Mouse (Mus musculus): ENCODE results near the gene Iqgap2.

Gene Iqgap2

GRCm38 (mm10) chr13:95829431-95830171 is 62.1 kb downstream of the Iqgap2 start:
- DNase-seq (ENCODE audit: low spot score): no peak

DNA sequence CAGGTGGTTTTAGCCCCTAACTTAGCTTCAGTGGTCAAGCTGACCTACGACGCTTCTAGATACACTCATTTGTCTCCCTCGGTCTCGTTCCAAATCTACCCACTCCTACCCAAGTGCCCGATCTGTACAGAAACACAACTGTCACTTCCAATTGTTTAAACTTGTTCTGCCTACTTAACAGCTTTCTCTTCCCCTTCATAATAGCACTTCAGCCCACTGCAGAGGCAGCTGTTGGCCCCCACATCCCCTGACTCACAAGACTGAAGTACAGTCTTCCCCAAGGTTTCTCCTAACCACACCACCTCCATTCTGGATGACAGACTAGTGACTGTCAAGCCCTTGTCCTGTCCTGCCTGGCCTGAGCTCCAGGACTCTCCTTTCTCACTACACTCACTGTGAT is 63.1 kb downstream of the Iqgap2 start:
- no peak for DNase-seq (ENCODE audit: low spot score)

DNA sequence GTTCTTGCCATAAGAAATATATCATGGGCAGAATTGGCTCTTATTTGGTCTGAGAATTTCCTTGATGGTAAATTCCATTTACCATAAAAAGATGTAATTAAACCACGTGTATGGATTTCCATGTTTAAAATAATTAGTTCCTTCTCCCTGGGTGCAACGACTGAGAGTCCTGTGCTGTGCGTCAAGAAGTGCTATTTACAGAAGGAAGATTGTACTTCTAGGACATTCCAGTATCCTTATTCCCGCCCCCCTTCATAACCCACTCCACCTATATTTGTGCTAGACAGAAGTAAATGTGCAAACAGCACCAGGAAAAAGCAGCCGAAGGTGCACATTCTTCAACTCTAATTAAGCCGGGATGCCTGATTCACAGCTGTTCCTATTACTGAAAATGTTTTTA is 65.5 kb downstream of the Iqgap2 start:
- no peak for DNase-seq (ENCODE audit: low spot score)

DNA sequence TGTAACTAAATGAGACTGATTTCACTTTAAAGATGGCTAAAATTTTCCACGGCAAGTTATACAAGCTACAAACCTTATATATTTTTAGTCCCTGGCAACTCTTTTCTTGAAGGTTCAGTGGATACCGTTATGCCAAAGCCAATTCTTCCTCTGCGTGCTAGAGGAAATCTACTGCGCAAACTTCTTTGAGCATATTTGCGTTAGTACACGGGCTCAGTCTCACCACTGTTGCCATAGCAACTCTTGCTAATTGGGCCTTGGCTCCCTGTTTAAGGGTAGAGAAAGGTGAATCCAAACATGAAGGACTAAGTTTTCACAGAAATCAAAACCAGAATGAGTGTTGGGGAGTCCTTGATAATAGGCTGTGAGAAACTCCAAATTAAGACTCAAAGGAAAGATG is 68.8 kb downstream of the Iqgap2 start:
- no peak for DNase-seq (ENCODE audit: low spot score)

DNA sequence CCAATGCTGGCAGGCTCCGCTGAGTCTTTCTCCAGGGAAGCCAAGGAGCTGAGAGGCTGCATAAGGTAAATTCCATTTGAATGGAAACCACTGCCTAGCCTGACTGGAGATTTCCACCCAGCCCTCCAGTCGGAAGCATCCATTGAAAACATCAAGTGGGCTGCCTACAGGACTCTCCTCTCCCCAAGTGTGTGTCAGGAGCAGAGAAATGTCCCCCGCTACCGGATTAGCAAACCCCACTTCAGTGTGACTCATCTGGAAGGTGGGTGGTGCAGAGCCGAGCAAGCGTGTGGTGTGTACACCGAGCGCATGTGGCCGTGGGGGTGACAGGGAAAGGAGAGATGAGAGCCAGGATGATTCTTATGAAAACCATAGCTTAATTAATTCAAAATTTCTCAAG is 71.7 kb downstream of the Iqgap2 start:
- DNase-seq (ENCODE audit: low spot score): peak; percentile 73

- no peak for DNase-seq (ENCODE audit: low spot score)
These were observed 72.8 kb downstream of the Iqgap2 start for GRCm38 (mm10) chr13:95818941-95819340.

- DNase-seq (ENCODE audit: low spot score): no peak
These were observed 78.1 kb downstream of the Iqgap2 start for GRCm38 (mm10) chr13:95813643-95814042.

- DNase-seq (ENCODE audit: low spot score): peak; percentile 48
These were observed 80.9 kb downstream of the Iqgap2 start for GRCm38 (mm10) chr13:95810796-95811195.

DNA sequence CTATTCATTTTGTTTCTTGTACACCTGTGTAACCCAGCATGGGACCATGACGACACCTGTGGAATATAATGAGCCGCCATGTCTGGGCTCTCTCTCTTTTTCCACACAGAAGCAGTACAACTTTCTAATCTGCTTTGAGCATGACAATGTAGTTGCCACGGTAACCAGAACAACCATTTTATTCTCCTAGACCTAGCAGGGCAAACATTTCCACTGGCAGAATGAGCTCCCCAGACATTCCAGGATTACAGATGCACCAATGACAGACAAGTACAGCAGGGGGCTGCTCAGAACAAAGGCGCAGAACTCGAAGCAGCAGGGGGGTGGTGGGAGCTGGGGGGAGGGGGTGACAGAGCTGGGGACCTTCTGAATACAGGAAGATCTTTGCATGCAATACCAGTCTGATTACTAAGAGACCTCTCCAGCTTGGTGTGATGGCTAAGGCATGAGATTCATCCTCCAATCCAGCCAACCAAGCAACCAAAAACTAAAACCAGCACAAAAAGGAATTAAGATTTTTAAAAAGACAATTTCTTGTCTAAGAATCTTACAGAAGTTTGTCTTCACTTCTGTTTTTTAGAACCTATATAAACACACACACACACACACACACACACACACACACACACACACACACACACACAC is 84.5 kb downstream of the Iqgap2 start:
- no peak for DNase-seq (ENCODE audit: low spot score)

- DNase-seq (ENCODE audit: low spot score): no peak
These were observed 86.1 kb downstream of the Iqgap2 start for GRCm38 (mm10) chr13:95805469-95806166.

DNA sequence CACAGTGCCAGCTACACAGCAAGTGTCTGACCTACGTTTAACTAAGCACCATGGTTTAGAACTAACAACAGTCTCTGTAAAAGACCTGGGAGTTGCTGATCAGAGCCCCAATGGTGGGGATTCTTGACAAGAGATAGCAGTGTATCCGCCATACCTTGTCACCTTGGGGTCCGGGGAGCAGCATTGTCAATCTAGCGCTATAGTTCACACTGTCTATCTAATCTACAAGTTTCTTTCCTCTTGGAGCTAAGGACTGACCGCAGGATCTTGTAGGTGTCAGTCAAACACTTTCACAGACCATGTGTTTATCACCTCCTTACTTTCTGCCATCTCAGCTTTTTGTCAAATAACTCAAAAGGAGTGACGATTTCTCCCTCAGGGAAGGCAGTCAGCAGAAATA is 87.6 kb downstream of the Iqgap2 start:
- DNase-seq (ENCODE audit: low spot score): no peak

DNA sequence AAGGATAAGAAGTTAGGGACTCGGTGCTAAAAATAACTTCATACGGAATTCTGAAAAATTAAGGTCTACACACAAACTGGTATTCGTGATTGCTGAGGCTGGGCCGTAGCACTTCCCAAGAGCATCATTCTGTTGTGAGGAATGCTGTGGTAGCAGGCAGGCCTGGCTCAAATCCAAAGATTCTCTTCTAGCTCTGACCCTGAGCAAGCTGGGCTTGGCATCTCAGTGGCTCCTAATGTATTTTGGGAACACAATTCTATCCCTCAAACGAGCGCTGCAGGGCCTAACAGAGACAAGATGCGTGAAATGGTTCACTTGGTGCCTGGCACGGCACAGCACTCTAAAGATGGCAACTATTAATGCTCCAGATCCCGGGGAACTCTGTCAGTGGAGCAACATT is 90.8 kb downstream of the Iqgap2 start:
- DNase-seq (ENCODE audit: low spot score): no peak

DNA sequence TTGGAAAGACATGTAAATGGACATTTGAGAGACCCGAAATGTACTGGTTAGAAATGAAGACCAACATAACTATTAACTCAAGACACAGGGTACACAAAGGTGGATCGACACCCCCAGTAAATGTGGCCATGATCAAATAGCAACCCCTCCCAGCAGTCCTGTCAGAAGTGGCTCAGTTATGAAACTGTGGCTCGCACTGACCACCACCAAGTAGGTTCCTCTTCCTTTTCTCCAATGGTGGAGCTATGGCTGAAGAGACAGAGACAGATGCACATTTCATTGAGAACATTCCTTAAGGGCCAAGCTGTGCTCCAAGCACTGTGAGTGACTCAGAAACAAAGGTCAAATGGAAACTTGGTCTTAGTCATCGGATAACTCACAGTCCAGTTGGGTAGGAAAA is 92.4 kb downstream of the Iqgap2 start:
- no peak for DNase-seq (ENCODE audit: low spot score)

DNA sequence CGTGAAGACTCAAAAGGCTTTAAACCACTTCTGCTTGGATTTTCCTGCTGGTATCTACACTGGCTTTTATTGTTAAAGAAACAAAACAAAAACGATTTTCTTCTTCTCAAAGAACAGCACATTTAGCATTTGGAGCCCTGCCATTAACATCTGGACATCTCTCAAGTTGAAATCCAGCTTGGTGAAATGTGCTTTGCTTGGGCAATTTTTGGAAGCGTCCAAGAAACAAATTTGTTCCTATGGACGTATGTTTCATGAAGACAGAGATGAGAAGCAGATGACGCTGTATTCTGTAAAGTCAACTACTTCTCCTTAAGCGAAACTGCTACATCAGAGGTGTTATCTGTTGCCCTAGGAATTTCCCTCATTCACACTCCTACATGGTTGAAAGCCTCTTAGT is 93.0 kb downstream of the Iqgap2 start:
- no peak for DNase-seq (ENCODE audit: low spot score)

GRCm38 (mm10) chr13:95797530-95797929 is 94.2 kb downstream of the Iqgap2 start:
- no peak for DNase-seq (ENCODE audit: low spot score)

DNA sequence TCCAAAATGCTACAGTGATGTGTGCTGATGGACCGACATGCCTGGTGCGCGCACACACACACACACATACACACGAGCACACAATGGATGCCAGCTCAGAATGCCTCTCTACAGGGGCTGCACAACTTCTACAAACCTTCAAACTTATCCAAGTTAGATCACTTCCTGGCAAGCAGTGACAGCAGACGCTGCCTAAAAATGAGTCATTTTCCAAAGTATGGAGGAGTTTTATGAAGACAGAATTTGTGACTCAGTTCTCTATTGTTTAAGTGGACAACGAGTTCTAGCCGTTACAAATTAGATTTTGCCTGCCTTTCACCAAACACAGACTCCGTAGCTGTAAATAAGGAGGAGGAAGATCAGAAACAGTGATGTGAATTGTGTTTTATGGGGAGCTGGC is 97.4 kb downstream of the Iqgap2 start:
- no peak for DNase-seq (ENCODE audit: low spot score)

GRCm38 (mm10) chr13:95790883-95791282 is 100.8 kb downstream of the Iqgap2 start:
- no peak for DNase-seq (ENCODE audit: low spot score)

DNA sequence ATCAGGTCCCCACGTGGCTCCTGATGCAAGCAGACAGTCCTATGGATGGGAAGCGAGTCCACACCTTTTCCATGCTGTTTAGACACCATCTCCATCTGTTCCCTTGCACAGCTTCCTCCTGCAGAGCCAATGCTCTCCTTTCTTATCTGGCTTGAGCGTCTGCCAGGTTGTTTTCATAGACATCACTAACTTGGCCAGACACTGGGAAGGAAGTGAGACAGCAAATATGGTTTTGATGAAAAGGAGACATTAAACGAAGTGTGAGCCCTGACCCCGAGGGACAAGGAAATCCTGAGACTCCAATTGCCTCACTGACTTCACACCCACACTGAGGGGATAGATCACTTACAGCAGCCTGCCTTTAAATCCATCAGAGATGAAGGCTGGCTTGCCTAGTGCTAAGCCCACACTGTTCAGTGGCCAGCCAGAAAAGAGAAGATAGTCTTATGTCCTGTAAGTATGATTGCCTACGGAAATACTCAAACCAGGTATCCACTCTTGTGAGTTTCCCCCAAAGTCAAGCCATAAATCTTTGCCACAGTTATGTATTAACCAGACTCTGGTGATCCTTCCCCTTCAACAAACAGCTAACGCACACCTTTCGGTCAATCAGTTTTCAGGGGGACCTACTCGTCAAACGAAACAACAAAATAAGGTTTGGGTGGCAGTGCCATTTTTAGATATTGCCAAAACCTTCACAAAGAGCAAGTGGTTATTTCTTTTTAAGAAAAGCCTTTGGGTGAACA is 102.9 kb downstream of the Iqgap2 start:
- no peak for DNase-seq (ENCODE audit: low spot score)

DNA sequence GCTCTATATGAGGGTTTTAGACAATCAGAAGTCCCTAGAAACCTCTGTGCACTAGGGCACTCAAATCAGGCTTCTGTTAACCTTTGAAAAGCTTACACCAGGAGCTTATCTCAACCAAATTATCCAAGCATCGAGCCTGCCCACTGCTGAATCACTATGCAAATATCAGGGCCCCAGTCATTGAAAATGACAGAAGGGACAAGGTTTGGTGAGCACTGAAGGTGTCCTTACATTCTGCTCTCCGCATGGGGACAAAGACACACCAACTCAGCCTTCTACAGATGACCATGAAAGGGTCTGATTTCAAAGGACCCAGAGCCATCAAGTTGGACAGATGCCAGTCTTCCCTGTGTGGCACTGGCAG is 108.8 kb downstream of the Iqgap2 start:
- no peak for DNase-seq (ENCODE audit: low spot score)

GRCm38 (mm10) chr13:95782311-95782968 is 109.3 kb downstream of the Iqgap2 start:
- DNase-seq (ENCODE audit: low spot score): no peak

DNA sequence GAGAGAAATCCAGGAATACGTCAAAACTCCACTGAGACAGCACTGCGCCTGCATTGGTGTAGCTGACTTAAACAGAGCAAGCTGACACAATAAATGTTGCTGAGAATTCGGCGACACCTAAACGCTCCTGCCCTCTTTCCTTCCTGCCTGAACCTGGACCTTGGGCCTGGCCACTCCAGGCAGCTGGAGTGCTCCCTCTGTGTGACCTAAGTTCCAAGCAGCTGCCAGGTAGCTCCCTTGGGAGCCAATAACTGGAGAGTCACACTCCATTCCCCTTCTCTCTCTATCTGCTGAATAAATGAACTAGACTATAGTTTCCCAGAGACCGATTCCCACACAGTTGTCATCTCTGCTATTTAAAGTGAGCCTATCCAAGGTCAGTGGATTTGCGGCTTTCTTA is 111.7 kb downstream of the Iqgap2 start:
- no peak for DNase-seq (ENCODE audit: low spot score)

GRCm38 (mm10) chr13:95779261-95779660 is 112.5 kb downstream of the Iqgap2 start:
- no peak for DNase-seq (ENCODE audit: low spot score)

Data from layer of hippocampus, adult 11-12 months (tissue).